Mouse (Mus musculus) colon, adult 2 months (tissue): Measurements from ENCODE around the gene Baz2a. TPM values are rescaled to one million over a fixed set of nuclear protein-coding genes. Genes with fewer than 3 reads are reported as not detected.

Experiments used
- polyA plus RNA-seq: library from polyadenylated mRNA; depleted of rRNA; stranded (reverse); fragments of >200 nt; gene quantifications from 2 replicates; pipeline ENCODE4 v1.2.3, GENCODE M21; 2012; rRNA removed

Gene Baz2a
- polyA plus RNA-seq, result 30.8 and 32.8 TPM in 2 replicates

DNA sequence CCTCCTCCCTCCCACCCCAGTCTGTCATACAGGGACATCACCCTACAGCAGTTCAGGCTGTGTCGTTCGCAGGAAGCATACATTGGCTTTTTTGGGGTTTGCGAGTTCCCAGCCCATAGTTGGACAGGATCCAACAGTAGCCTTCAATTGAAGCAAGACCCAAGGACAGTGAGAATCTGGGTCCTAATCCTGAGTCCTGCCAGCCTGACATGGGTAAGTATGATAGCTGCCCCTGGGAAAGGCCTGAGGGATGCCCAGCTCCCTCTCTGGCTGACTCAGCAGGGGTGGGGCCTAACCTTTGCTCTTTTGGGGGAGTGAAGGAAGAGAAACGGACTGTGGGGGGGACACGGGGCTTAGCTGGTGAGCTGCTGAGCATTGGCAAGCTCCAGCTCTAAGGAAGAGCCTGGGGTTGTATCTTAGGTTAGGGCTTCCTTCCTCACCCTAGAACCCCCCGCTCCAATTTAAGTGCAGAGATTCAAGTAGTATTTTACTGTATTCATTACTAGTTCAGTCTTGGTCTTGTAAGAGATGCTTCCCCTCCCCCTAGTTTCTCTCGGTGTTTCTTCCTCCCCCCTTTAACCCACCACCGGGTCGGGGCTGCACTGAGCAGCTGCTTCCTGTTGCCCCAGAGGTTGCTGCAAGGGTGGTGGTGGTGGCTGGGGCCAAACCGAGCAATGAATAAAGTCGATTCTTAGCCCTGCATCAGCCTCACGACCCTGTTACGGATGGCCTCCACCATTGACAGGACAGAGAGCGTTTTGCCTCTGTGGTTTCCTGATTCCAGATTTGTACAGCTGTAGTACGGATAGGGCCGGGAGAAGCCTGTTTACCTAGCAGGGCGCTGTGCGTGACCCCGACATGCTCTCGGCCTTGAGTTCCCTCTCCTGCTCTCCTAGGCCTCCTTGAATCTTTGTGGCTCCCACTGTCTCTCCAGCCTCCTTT, at the start of gene Baz2a:
Gene Baz2a, plus strand, starts transcription at position 14 of the 942 bp plus-strand sequence.

DNA sequence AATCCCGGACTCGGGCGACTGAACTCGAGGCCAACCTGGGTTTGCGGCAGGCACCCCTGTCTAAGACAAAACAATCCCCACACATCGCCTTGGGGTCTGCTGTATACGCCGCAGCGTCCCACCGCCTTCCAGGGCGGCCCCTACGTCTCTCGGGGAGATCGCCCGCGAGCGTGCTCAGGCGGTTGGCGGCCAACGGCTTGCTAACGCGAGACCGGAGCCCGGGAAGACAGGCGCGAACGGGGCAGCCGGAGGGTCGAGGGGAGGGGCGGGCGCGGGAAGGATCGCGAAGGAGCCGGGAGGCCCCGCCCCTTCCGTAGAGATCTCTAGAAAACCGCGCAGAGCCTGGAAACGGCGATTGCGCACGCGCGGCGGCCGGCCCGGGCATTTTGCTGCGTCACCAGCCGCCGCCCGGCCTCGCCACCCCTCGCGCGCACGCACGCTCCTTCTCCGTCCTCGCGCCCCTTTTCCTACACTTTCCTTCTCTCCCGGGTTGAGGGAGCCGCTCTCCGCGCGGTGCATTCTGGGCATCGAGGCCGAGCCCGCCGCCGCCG, 32.7 kb upstream of the Baz2a start, which contains the start of gene Ptges3:
Gene Ptges3, plus strand, starts transcription at position 354 of the 551 bp plus-strand sequence.

DNA sequence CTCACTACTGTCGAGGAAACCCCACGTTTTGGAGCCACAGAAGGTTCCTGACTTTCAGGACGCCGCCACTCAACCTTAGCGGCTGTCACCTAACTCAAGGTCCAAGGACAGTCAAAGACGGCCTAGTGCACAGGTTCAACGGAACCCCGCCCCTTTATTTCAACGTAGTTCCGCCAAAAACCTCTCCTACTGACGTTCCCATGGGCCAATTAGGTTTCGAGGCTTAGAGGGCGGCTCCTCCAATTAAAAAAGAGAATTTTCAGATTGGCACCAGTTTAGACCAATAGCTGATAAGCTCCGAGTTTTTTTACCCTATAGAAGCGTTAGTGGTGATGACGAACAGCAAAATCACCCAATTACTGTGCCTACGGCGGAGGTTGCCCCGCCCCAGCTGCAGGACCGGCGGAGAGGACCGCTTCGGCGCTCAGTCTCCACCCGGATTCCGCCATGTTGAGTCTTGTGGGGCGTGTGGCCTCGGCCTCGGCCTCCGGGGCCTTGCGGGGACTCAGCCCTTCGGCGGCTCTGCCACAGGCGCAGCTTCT, 8.4 kb upstream of the Baz2a start, which contains the start of gene Atp5b:
Gene Atp5b, plus strand, starts transcription at position 394 of the 542 bp plus-strand sequence.

Other genes with a start within 250 kb of the Baz2a start
- gene Rdh19, start 241.6 kb upstream of the Baz2a start, polyA plus RNA-seq, result 0.10 and 0.49 TPM in 2 replicates
- gene Rdh16f2, start 225.1 kb upstream of the Baz2a start, polyA plus RNA-seq, result 0.31 and 1.4 TPM in 2 replicates
- 0.06 and 0.08 TPM in 2 replicates for gene Rdh7, start 202.8 kb upstream of the Baz2a start, polyA plus RNA-seq
- 0.27 TPM in 1 of 2 replicates, not detected in the other for gene Sdr9c7, start 193.1 kb upstream of the Baz2a start, polyA plus RNA-seq
- not detected in 2 replicates for gene Hsd17b6, start 84.0 kb upstream of the Baz2a start, polyA plus RNA-seq
- gene Prim1, start 76.4 kb upstream of the Baz2a start, polyA plus RNA-seq, result 2.0 and 2.3 TPM in 2 replicates
- gene Naca, start 56.0 kb upstream of the Baz2a start, polyA plus RNA-seq, result 168 and 269 TPM in 2 replicates
- gene Ptges3, start 32.6 kb upstream of the Baz2a start, polyA plus RNA-seq, result 31.9 and 33.8 TPM in 2 replicates
- gene Atp5b, start 8.3 kb upstream of the Baz2a start, polyA plus RNA-seq, result 5,215 and 5,581 TPM in 2 replicates
- 53.3 and 58.5 TPM in 2 replicates for gene Rbms2, start 88.7 kb downstream of the Baz2a start, polyA plus RNA-seq
- gene Gls2, start 102.9 kb downstream of the Baz2a start, polyA plus RNA-seq, result 7.5 and 8.4 TPM in 2 replicates
- 10.3 and 13.3 TPM in 2 replicates for gene Spryd4, start 120.2 kb downstream of the Baz2a start, polyA plus RNA-seq
- not detected in 2 replicates for gene Mip, start 134.3 kb downstream of the Baz2a start, polyA plus RNA-seq
- 2.1 and 3.0 TPM in 2 replicates for gene Timeless, start 140.5 kb downstream of the Baz2a start, polyA plus RNA-seq
- gene Apon, start 162.5 kb downstream of the Baz2a start, polyA plus RNA-seq, result 0.12 TPM in 2 replicates
- 0.20 and 0.29 TPM in 2 replicates for gene Apof, start 177.1 kb downstream of the Baz2a start, polyA plus RNA-seq
- 20.7 and 21.5 TPM in 2 replicates for gene Stat2, start 179.0 kb downstream of the Baz2a start, polyA plus RNA-seq
- gene Il23a, start 207.2 kb downstream of the Baz2a start, polyA plus RNA-seq, result 0.24 and 0.28 TPM in 2 replicates
- gene Pan2, start 211.8 kb downstream of the Baz2a start, polyA plus RNA-seq, result 19.3 and 23.6 TPM in 2 replicates
- 43.9 and 51.7 TPM in 2 replicates for gene Cnpy2, start 230.9 kb downstream of the Baz2a start, polyA plus RNA-seq
- 277 and 300 TPM in 2 replicates for gene Cs, start 246.2 kb downstream of the Baz2a start, polyA plus RNA-seq